Mouse (Mus musculus) bone marrow, adult 2 months (tissue): ENCODE measurements at regions not wholly inside any gene's neighbourhood (a gene's known extent, or its start where the extent isn't known, plus 50 kb on each side); places are given as distances from the start of the nearest gene placed in this dataset.

Source experiments
- H3K27ac ChIP-seq: fragments of 200-500 bp; 2 replicates; pipeline ENCODE4 v1.5.1; 2012; ENCODE audit warnings: low read depth, mild to moderate bottlenecking, control low read depth, inconsistent platforms, low read length; ENCODE audit not compliant: control insufficient read depth, poor library complexity, insufficient read depth
- H3K4me1 ChIP-seq: fragments of 200-500 bp; 2 replicates; pipeline ENCODE4 v1.6.1; 2011; ENCODE audit warnings: low read length; ENCODE audit not compliant: control insufficient read depth, insufficient read depth
- H3K4me3 ChIP-seq: fragments of 200-500 bp; replicated peaks from 2 replicates; pipeline ENCODE3; 2011; ENCODE audit warnings: mild to moderate bottlenecking, low read depth, low read length, control low read depth; ENCODE audit not compliant: control insufficient read depth
- CTCF ChIP-seq: fragments of 200-500 bp; IDR thresholded peaks from 2 replicates; pipeline ENCODE4 v1.5.1; 2011; ENCODE audit warnings: low read length, control low read depth; ENCODE audit not compliant: control insufficient read depth, insufficient read depth
- POLR2A ChIP-seq: fragments of 200-500 bp; IDR thresholded peaks from 2 replicates; pipeline ENCODE4 v1.6.1; 2011; ENCODE audit warnings: low read depth, mild to moderate bottlenecking, control low read depth, low read length, borderline replicate concordance; ENCODE audit not compliant: control insufficient read depth
- WGBS: fragments of 180-500 bp; shearing (Covaris S2); methylation state at CpG from one replicate; pipeline ENCODE4 v1.1.7; 2018; 5-methylcytosine and 5-hydroxymethylcytosine counted together

- TF ChIP-seq POLR2A (no peak), CTCF (no peak)
- 36% methylated on average over 7 of the region's 7 CpGs for WGBS
- Histone ChIP-seq H3K4me3 (no peak overlapping the region), H3K27ac (peak overlapping the region; percentile 71; the same call in 1 of the 2 replicates), H3K4me1 (no peaks in the 10 kb centered on the region; the same call in 1 of the 2 replicates)
Observed at GRCm38 (mm10) chr16:49965528-49966250, 165.4 kb downstream of the Cd47 start.

GRCm38 (mm10) chr16:49966251-49966588 is 165.9 kb downstream of the Cd47 start:
- no peak overlapping the region; the same call in 1 of the 2 replicates for H3K27ac ChIP-seq
- 71% methylated on average over 2 of the region's 2 CpGs for WGBS
- TF ChIP-seq POLR2A (no peak), CTCF (no peak)
- H3K4me1 ChIP-seq: no peaks in the 10 kb centered on the region; the same call in 1 of the 2 replicates
- H3K4me3 ChIP-seq: no peak overlapping the region

GRCm38 (mm10) chr16:49967110-49967509 is 166.8 kb downstream of the Cd47 start:
- 81% methylated on average over 7 of the region's 7 CpGs for WGBS
- no peak overlapping the region for H3K4me3 ChIP-seq
- no peak overlapping the region for H3K27ac ChIP-seq
- no peaks in the 10 kb centered on the region; the same call in 1 of the 2 replicates for H3K4me1 ChIP-seq
- TF ChIP-seq CTCF (no peak), POLR2A (no peak)

- H3K4me1 ChIP-seq: no peaks in the 10 kb centered on the region; the same call in 1 of the 2 replicates
- H3K27ac ChIP-seq: no peak overlapping the region
- TF ChIP-seq POLR2A (no peak), CTCF (no peak)
- WGBS: 72% methylated on average over 4 of the region's 4 CpGs
- H3K4me3 ChIP-seq: no peak overlapping the region
Observed at GRCm38 (mm10) chr16:49968291-49968870, 168.0 kb downstream of the Cd47 start.

- H3K4me1 ChIP-seq: no peaks in the 10 kb centered on the region; the same call in 1 of the 2 replicates
- no peak overlapping the region for H3K4me3 ChIP-seq
- TF ChIP-seq CTCF: no peak
- TF ChIP-seq POLR2A: no peak
- H3K27ac ChIP-seq: no peak overlapping the region
- 82% methylated on average over 4 of the region's 4 CpGs for WGBS
Observed at GRCm38 (mm10) chr16:49969035-49969434, 168.7 kb downstream of the Cd47 start.

GRCm38 (mm10) chr16:49969693-49970296 is 169.5 kb downstream of the Cd47 start:
- H3K27ac ChIP-seq: no peak overlapping the region
- no peaks in the 10 kb centered on the region; the same call in 1 of the 2 replicates for H3K4me1 ChIP-seq
- 86% methylated on average over 2 of the region's 2 CpGs for WGBS

GRCm38 (mm10) chr16:49970297-49970804 is 170.0 kb downstream of the Cd47 start:
- H3K4me3 ChIP-seq: no peak overlapping the region
- no peak overlapping the region for H3K27ac ChIP-seq
- TF ChIP-seq POLR2A (no peak), CTCF (no peak)
- WGBS: 40% methylated on average over 2 of the region's 2 CpGs
- H3K4me1 ChIP-seq: no peaks in the 10 kb centered on the region; the same call in 1 of the 2 replicates

More at GRCm38 (mm10) chr16:49969693-49970296, 169.5 kb downstream of the Cd47 start:
- TF ChIP-seq CTCF: no peak
- no peak for TF ChIP-seq POLR2A
- H3K4me3 ChIP-seq: no peak overlapping the region

- TF ChIP-seq POLR2A (no peak), CTCF (no peak)
- 50% methylated on average over 3 of the region's 3 CpGs for WGBS
- H3K27ac ChIP-seq: no peak overlapping the region; the same call in 1 of the 2 replicates
Observed at GRCm38 (mm10) chr16:49971141-49971555, 170.8 kb downstream of the Cd47 start.

More at GRCm38 (mm10) chr16:49971141-49971555, 170.8 kb downstream of the Cd47 start:
- Histone ChIP-seq H3K4me1 (no peaks in the 10 kb centered on the region; the same call in 1 of the 2 replicates), H3K4me3 (no peak overlapping the region)
